In genomic region chr3:31375678-31376077, GRCm38 (mm10) we compare ENCODE assay signal across 14 mouse cellular contexts.
"Had no signal": no experiment of that assay in that cellular context is flagged by ENCODE, and none has a peak within 500 bp of the region (broad histone marks: within the 10 kb centered on the region; RNA-seq: fewer than 3 reads in every experiment).

No protein-coding gene starts in this region.

- H3K36me3 ChIP-seq: lung, embryonic 15.5 days; midbrain, embryonic 13.5 days; midbrain, embryonic 15.5 days; neural tube, embryonic 12.5 days; stomach, embryonic 15.5 days had no signal

- H3K4me1 ChIP-seq: lung, embryonic 15.5 days; midbrain, embryonic 13.5 days; midbrain, embryonic 15.5 days; neural tube, embryonic 12.5 days; stomach, embryonic 15.5 days had no signal

- H3K27me3 ChIP-seq: lung, embryonic 15.5 days; midbrain, embryonic 13.5 days; midbrain, embryonic 15.5 days; neural tube, embryonic 12.5 days; stomach, embryonic 15.5 days had no signal

- H3K4me3 ChIP-seq: lung, embryonic 15.5 days; midbrain, embryonic 13.5 days; midbrain, embryonic 15.5 days; neural tube, embryonic 12.5 days; stomach, embryonic 15.5 days had no signal

- H3K9me3 ChIP-seq: lung, embryonic 15.5 days; midbrain, embryonic 13.5 days; midbrain, embryonic 15.5 days; neural tube, embryonic 12.5 days; stomach, embryonic 15.5 days had no signal

- ATAC-seq: liver, postnatal 0 days; lung, postnatal 0 days; midbrain, embryonic 13.5 days; midbrain, embryonic 15.5 days had no signal

- DNase-seq: liver, postnatal 0 days; lung, adult 2 months; lung, postnatal 14 days; lung, postnatal 36 days; right cerebral cortex, postnatal 14 days; thymus, adult 2 months; thymus, postnatal 25 days; thymus, postnatal 4 days had no signal
